Mouse (Mus musculus) embryo, embryonic 10 days (tissue): Measurements from ENCODE around the gene Aicda.
A peak's percentile ranks its signal among the peaks of the same experiment; 100 is the strongest.
"Not testable (repeated sequence)": the region's sequence is repeated elsewhere in the genome, so short reads cannot be mapped to it uniquely, and the experiment has no call there.

Source experiments
- DNase-seq: peaks from one replicate; pipeline ENCODE4 v3.0.0-alpha.2; 2015; ENCODE audit warnings: low spot score

Aicda gene

GRCm38 (mm10) chr6:122553606-122554005, at the start of gene Aicda:
TSS of gene Aicda (plus strand) at chr6:122553801.
- DNase-seq, result no peak

- DNase-seq, result no peak
Observed at GRCm38 (mm10) chr6:122505041-122505440, 48.6 kb upstream of the Aicda start.

- DNase-seq, result no peak
Observed at GRCm38 (mm10) chr6:122505545-122505944, 48.1 kb upstream of the Aicda start, which contains the start of gene Mfap5. TSS of gene Mfap5 (plus strand) at chr6:122505845.

GRCm38 (mm10) chr6:122508494-122508893, 45.1 kb upstream of the Aicda start:
- DNase-seq, result no peak

GRCm38 (mm10) chr6:122512914-122513878, 40.4 kb upstream of the Aicda start:
- no peak for DNase-seq

GRCm38 (mm10) chr6:122514312-122514711, 39.3 kb upstream of the Aicda start:
- no peak for DNase-seq

- DNase-seq, result not testable (repeated sequence)
Observed at GRCm38 (mm10) chr6:122515762-122516161, 37.8 kb upstream of the Aicda start.

GRCm38 (mm10) chr6:122517668-122518067, 35.9 kb upstream of the Aicda start:
- DNase-seq, result no peak

GRCm38 (mm10) chr6:122519384-122519783, 34.2 kb upstream of the Aicda start:
- DNase-seq, result peak; percentile 37

- peak; percentile 54 for DNase-seq
Observed at GRCm38 (mm10) chr6:122522595-122522994, 31.0 kb upstream of the Aicda start.

GRCm38 (mm10) chr6:122523289-122523688, 30.3 kb upstream of the Aicda start:
- no peak for DNase-seq

GRCm38 (mm10) chr6:122527596-122527995, 26.0 kb upstream of the Aicda start:
- DNase-seq, result no peak

- DNase-seq, result no peak
Observed at GRCm38 (mm10) chr6:122528136-122528535, 25.5 kb upstream of the Aicda start.

GRCm38 (mm10) chr6:122531466-122532174, 22.0 kb upstream of the Aicda start:
- peak; percentile 49 for DNase-seq

GRCm38 (mm10) chr6:122532883-122533302, 20.7 kb upstream of the Aicda start:
- DNase-seq, result peak; percentile 31

- no peak for DNase-seq
Observed at GRCm38 (mm10) chr6:122534032-122534431, 19.6 kb upstream of the Aicda start.

- DNase-seq, result no peak
Observed at GRCm38 (mm10) chr6:122539564-122539963, 14.0 kb upstream of the Aicda start.

- DNase-seq, result not testable (repeated sequence)
Observed at GRCm38 (mm10) chr6:122542459-122542858, 11.1 kb upstream of the Aicda start.

- DNase-seq, result no peak
Observed at GRCm38 (mm10) chr6:122543574-122543973, 10.0 kb upstream of the Aicda start.

- DNase-seq, result no peak
Observed at GRCm38 (mm10) chr6:122544672-122545071, 8.9 kb upstream of the Aicda start.

GRCm38 (mm10) chr6:122545289-122545882, 8.2 kb upstream of the Aicda start:
- DNase-seq, result no peak

- DNase-seq, result no peak
Observed at GRCm38 (mm10) chr6:122545948-122546347, 7.7 kb upstream of the Aicda start.
